In genomic region chr14:118958010-118958409, GRCm38 (mm10) we compare ENCODE assay signal across 18 mouse cellular contexts.
"Had no signal": no experiment of that assay in that cellular context is flagged by ENCODE, and none has a peak within 500 bp of the region (broad histone marks: within the 10 kb centered on the region; RNA-seq: fewer than 3 reads in every experiment).

No protein-coding gene starts in this region.

- H3K4me3 ChIP-seq: layer of hippocampus, adult 2 months; limb, embryonic 10.5 days; limb, embryonic 13.5 days; liver, embryonic 12.5 days; liver, embryonic 15.5 days; lung, embryonic 15.5 days; megakaryocyte, embryonic 14.5 days; midbrain, embryonic 10.5 days; midbrain, embryonic 13.5 days had no signal

- ATAC-seq: liver, embryonic 12.5 days; midbrain, embryonic 13.5 days had no signal

- H3K27ac ChIP-seq: layer of hippocampus, adult 2 months; limb, embryonic 10.5 days; limb, embryonic 13.5 days; liver, embryonic 12.5 days; liver, embryonic 15.5 days; lung, embryonic 15.5 days; midbrain, embryonic 10.5 days; midbrain, embryonic 13.5 days had no signal

- H3K4me1 ChIP-seq: limb, embryonic 10.5 days; limb, embryonic 13.5 days; liver, embryonic 12.5 days; liver, embryonic 15.5 days; lung, embryonic 15.5 days; megakaryocyte, embryonic 14.5 days; midbrain, embryonic 10.5 days; midbrain, embryonic 13.5 days had no signal

- H3K4me2 ChIP-seq: limb, embryonic 13.5 days; liver, embryonic 12.5 days; liver, embryonic 15.5 days; lung, embryonic 15.5 days; midbrain, embryonic 13.5 days had no signal

- DNase-seq: kidney, postnatal 25 days; layer of hippocampus, adult 9-11 months; liver; lung, adult 18-20 months; lung, postnatal 10 days; lung, postnatal 36 days; thymus, adult 2 months; thymus, postnatal 14 days; thymus, postnatal 4 days had no signal

- H3K27me3 ChIP-seq: limb, embryonic 13.5 days; liver, embryonic 12.5 days; liver, embryonic 15.5 days; lung, embryonic 15.5 days; megakaryocyte, embryonic 14.5 days; midbrain, embryonic 13.5 days had no signal

- H3K9me3 ChIP-seq: limb, embryonic 10.5 days; limb, embryonic 13.5 days; liver, embryonic 12.5 days; liver, embryonic 15.5 days; lung, embryonic 15.5 days; megakaryocyte, embryonic 14.5 days; midbrain, embryonic 10.5 days; midbrain, embryonic 13.5 days had no signal

- H3K9ac ChIP-seq: limb, embryonic 13.5 days; liver, embryonic 12.5 days; liver, embryonic 15.5 days; lung, embryonic 15.5 days; midbrain, embryonic 13.5 days had no signal
